Comparison of ENCODE assay signal across 8 mouse cellular contexts in the genomic region with DNA sequence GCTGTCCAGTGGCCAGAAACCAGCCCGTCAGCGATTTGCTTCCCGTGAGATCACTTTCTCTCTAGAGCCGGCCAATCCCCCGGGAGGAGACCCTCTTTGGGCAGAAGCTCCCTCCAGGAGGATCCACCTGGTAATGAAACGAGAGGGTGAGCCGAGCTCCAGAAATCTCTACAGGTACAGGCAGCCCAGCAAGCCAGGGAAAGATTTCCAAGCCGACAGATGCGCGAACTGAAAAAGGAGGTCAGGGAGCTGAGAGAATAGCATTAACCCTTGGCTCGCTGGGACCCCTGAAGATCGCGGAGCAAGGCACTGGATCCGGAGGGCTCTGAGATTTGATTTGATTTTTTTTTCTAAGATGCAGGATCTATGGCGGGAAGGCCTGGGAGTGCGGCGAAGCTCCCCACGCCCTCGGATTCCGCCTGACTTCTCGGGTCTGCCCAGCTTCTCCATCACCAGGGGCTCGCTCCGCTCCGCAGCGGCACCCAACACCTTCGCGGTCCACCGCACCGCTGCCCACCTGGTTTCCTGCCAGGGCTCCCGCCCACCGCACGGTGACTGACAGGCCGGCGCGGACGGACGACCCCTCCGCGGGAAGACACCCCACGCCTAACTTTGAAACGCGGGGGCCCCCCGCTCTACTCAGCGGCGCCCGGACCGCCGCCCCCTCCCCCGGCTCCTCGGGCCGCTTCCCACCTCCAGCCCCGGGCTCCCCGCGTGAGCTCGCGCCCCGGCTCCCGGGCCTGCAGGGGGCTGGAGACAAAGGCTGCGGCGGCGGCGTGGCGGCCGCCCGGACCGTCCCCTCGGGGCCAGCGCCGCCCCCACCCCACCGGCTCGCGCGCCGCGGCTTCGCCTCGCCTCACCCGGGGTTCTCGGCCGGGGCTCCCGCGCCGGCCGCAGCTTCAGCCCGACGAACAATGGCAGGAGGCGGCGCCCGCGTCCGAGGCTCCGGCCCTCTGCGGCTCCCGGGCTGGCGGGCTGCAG. TPM values are rescaled to one million over a fixed set of nuclear protein-coding genes. Genes with fewer than 3 reads are reported as not detected.
DNase-seq lines count a peak whose midpoint lies in the region; ATAC-seq and TF ChIP-seq lines count a peak whose summit lies in the region.

No protein-coding gene starts in this region.

- H3K4me3 ChIP-seq in forebrain, embryonic 13.5 days, result peak overlapping the region; percentile 97
- peak overlapping the region; percentile 96 for H3K4me3 ChIP-seq in hindbrain, embryonic 13.5 days
- peak overlapping the region; percentile 86 for H3K4me3 ChIP-seq in limb, embryonic 11.5 days (ENCODE audit: low read depth, low read length)
- H3K4me3 ChIP-seq in midbrain, embryonic 15.5 days, result peak overlapping the region; percentile 84
- H3K4me3 ChIP-seq in stomach, postnatal 0 days (ENCODE audit: low read depth, low read length), result peak overlapping the region; percentile 79

- H3K4me2 ChIP-seq in forebrain, embryonic 13.5 days, result peak overlapping the region; percentile 83
- H3K4me2 ChIP-seq in hindbrain, embryonic 13.5 days, result peak overlapping the region; percentile 83
- H3K4me2 ChIP-seq in limb, embryonic 11.5 days (ENCODE audit: low read depth, severe bottlenecking), result peak overlapping the region; percentile 84
- H3K4me2 ChIP-seq in midbrain, embryonic 15.5 days, result peak overlapping the region; percentile 74
- peak overlapping the region; percentile 100 for H3K4me2 ChIP-seq in stomach, postnatal 0 days (replicated peaks; ENCODE audit: low read depth)

- H3K27me3 ChIP-seq in forebrain, embryonic 13.5 days, result peaks cover 25% of the 10 kb centered on the region
- H3K27me3 ChIP-seq in hindbrain, embryonic 13.5 days, result no peaks in the 10 kb centered on the region
- no peaks in the 10 kb centered on the region for H3K27me3 ChIP-seq in limb, embryonic 11.5 days (ENCODE audit: control insufficient read depth, insufficient read depth, low read length)
- no peaks in the 10 kb centered on the region for H3K27me3 ChIP-seq in midbrain, embryonic 15.5 days (replicated peaks)
- H3K27me3 ChIP-seq in stomach, postnatal 0 days (ENCODE audit: control insufficient read depth, insufficient read depth, low read length), result no peaks in the 10 kb centered on the region

- H3K9me3 ChIP-seq in forebrain, embryonic 13.5 days (replicated peaks), result no peaks in the 10 kb centered on the region
- H3K9me3 ChIP-seq in hindbrain, embryonic 13.5 days, result no peaks in the 10 kb centered on the region
- H3K9me3 ChIP-seq in limb, embryonic 11.5 days (ENCODE audit: control insufficient read depth, low read length), result no peaks in the 10 kb centered on the region
- no peaks in the 10 kb centered on the region for H3K9me3 ChIP-seq in midbrain, embryonic 15.5 days
- H3K9me3 ChIP-seq in stomach, postnatal 0 days (ENCODE audit: control insufficient read depth, low read length), result no peaks in the 10 kb centered on the region

- TF ChIP-seq POLR2A in brain, embryonic 14.5 days (IDR thresholded peaks at IDR 0.05; ENCODE audit: borderline replicate concordance, extremely low read depth, insufficient read depth, insufficient read length, poor library complexity, severe bottlenecking), result no peak

- under 1% methylated on average over 82 of the region's 95 CpGs for WGBS in forebrain, embryonic 13.5 days
- under 1% methylated on average over 93 of the region's 95 CpGs for WGBS in hindbrain, embryonic 13.5 days
- under 1% methylated on average over 51 of the region's 95 CpGs for WGBS in limb, embryonic 11.5 days
- under 1% methylated on average over 85 of the region's 95 CpGs for WGBS in midbrain, embryonic 15.5 days
- WGBS in stomach, postnatal 0 days, result 1% methylated on average over 72 of the region's 95 CpGs

- no peak for TF ChIP-seq EP300 in stomach, postnatal 0 days (optimal IDR thresholded peaks at IDR 0.05)

- DNase-seq in heart, adult 11 months, result peak; percentile 95
- DNase-seq in heart, adult 8-10 months (ENCODE audit: low spot score), result no peak
- DNase-seq in brain, embryonic 14.5 days (ENCODE audit: low read depth), result peak; percentile 80
- DNase-seq in limb, embryonic 11.5 days (ENCODE audit: low spot score), result peak; percentile 72
- peak; percentile 45 for DNase-seq in stomach, postnatal 0 days (ENCODE audit: low spot score)

- TF ChIP-seq CTCF in brain, embryonic 14.5 days (IDR thresholded peaks at IDR 0.05; ENCODE audit: borderline replicate concordance, extremely low read depth, insufficient read depth, insufficient read length), result no peak
- TF ChIP-seq CTCF in stomach, postnatal 0 days (IDR thresholded peaks at IDR 0.05; ENCODE audit: low read depth), result no peak

- ATAC-seq in forebrain, embryonic 13.5 days, result peak; percentile 15
- ATAC-seq in hindbrain, embryonic 13.5 days (ENCODE audit: low FRiP score), result peak; percentile 67
- ATAC-seq in limb, embryonic 11.5 days (ENCODE audit: insufficient number of reproducible peaks, low FRiP score, low TSS enrichment, low read depth), result peak; percentile 59; the same call in 1 of the 2 replicates
- ATAC-seq in midbrain, embryonic 15.5 days (replicated peaks), result peak; percentile 69
- peak; percentile 54 for ATAC-seq in stomach, postnatal 0 days (ENCODE audit: low FRiP score, low TSS enrichment)

- peak overlapping the region; percentile 96 for H3K27ac ChIP-seq in forebrain, embryonic 13.5 days
- peak overlapping the region; percentile 99 for H3K27ac ChIP-seq in hindbrain, embryonic 13.5 days
- peak overlapping the region; percentile 91 for H3K27ac ChIP-seq in limb, embryonic 11.5 days (replicated peaks; ENCODE audit: low read depth, low read length)
- H3K27ac ChIP-seq in midbrain, embryonic 15.5 days, result peak overlapping the region; percentile 99
- peak overlapping the region; percentile 81 for H3K27ac ChIP-seq in stomach, postnatal 0 days (replicated peaks)

- H3K9ac ChIP-seq in forebrain, embryonic 13.5 days, result peak overlapping the region; percentile 95
- peak overlapping the region; percentile 99 for H3K9ac ChIP-seq in hindbrain, embryonic 13.5 days
- peak overlapping the region; percentile 95 for H3K9ac ChIP-seq in limb, embryonic 11.5 days (ENCODE audit: low read length)
- peak overlapping the region; percentile 89 for H3K9ac ChIP-seq in midbrain, embryonic 15.5 days
- peak overlapping the region; percentile 91 for H3K9ac ChIP-seq in stomach, postnatal 0 days (ENCODE audit: low read length)

- H3K4me1 ChIP-seq in forebrain, embryonic 13.5 days, result peaks cover 34% of the 10 kb centered on the region
- peaks cover 57% of the 10 kb centered on the region for H3K4me1 ChIP-seq in hindbrain, embryonic 13.5 days (replicated peaks)
- H3K4me1 ChIP-seq in limb, embryonic 11.5 days (ENCODE audit: control insufficient read depth, insufficient read depth, low read length), result peaks cover 7% of the 10 kb centered on the region
- peaks cover 40% of the 10 kb centered on the region for H3K4me1 ChIP-seq in midbrain, embryonic 15.5 days
- no peaks in the 10 kb centered on the region for H3K4me1 ChIP-seq in stomach, postnatal 0 days (replicated peaks; ENCODE audit: control insufficient read depth, insufficient read depth)

- no peaks in the 10 kb centered on the region for H3K36me3 ChIP-seq in forebrain, embryonic 13.5 days (ENCODE audit: poor library complexity, severe bottlenecking)
- H3K36me3 ChIP-seq in hindbrain, embryonic 13.5 days, result no peaks in the 10 kb centered on the region
- H3K36me3 ChIP-seq in limb, embryonic 11.5 days (ENCODE audit: control insufficient read depth, insufficient read depth, low read length), result no peaks in the 10 kb centered on the region
- H3K36me3 ChIP-seq in midbrain, embryonic 15.5 days (replicated peaks), result no peaks in the 10 kb centered on the region
- H3K36me3 ChIP-seq in stomach, postnatal 0 days (ENCODE audit: control insufficient read depth, insufficient read depth, low read length), result no peaks in the 10 kb centered on the region

RNA-seq across cellular contexts. Expression of gene Gm10300, which starts 26.2 kb away (rescaled TPM):
- total RNA-seq in heart, adult 8-10 months (2022), result under 1 TPM in 3 of 4 experiments, not detected in 1; 0.12 to 0.29 (median 0.13) TPM
- not detected in 2 replicates for polyA plus RNA-seq in brain, embryonic 14.5 days (2012; rRNA removed)
- polyA plus RNA-seq in forebrain, embryonic 13.5 days (2015; fragmentation: Nextera tagmentation; extraction: Ambion mirVana), result not detected in 2 replicates
- polyA plus RNA-seq in hindbrain, embryonic 13.5 days (2015; fragmentation: Nextera tagmentation; extraction: Ambion mirVana), result not detected in 2 replicates
- not detected in 2 replicates for polyA plus RNA-seq in limb, embryonic 11.5 days (2014; fragmentation: Nextera tagmentation; extraction: Ambion mirVana)
- polyA plus RNA-seq in midbrain, embryonic 15.5 days (2015; fragmentation: Nextera tagmentation; extraction: Ambion mirVana), result 0.08 TPM in 1 of 2 replicates, not detected in the other
- 0.12 TPM in 1 of 2 replicates, not detected in the other for polyA plus RNA-seq in stomach, postnatal 0 days (2015; fragmentation: Nextera tagmentation; extraction: Ambion mirVana)

RNA-seq across cellular contexts. Expression of gene Epb41, which starts 26.8 kb away (rescaled TPM):
- 100 to 1,000 TPM; 117 to 139 (median 131) TPM for total RNA-seq in heart, adult 8-10 months (2022)
- 86.3 and 111 TPM in 2 replicates for polyA plus RNA-seq in brain, embryonic 14.5 days (2012; rRNA removed)
- polyA plus RNA-seq in forebrain, embryonic 13.5 days (2015; fragmentation: Nextera tagmentation; extraction: Ambion mirVana), result 75.0 and 84.1 TPM in 2 replicates
- 94.7 and 95.1 TPM in 2 replicates for polyA plus RNA-seq in hindbrain, embryonic 13.5 days (2015; fragmentation: Nextera tagmentation; extraction: Ambion mirVana)
- polyA plus RNA-seq in limb, embryonic 11.5 days (2014; fragmentation: Nextera tagmentation; extraction: Ambion mirVana), result 107 and 120 TPM in 2 replicates
- polyA plus RNA-seq in midbrain, embryonic 15.5 days (2015; fragmentation: Nextera tagmentation; extraction: Ambion mirVana), result 74.4 and 80.1 TPM in 2 replicates
- polyA plus RNA-seq in stomach, postnatal 0 days (2015; fragmentation: Nextera tagmentation; extraction: Ambion mirVana), result 24.3 and 26.7 TPM in 2 replicates

Comparison
In these comparisons a context has a peak if more than half of its experiments do, and no peak if none do; other contexts are left out.
1. ATAC-seq: peak in every context shown above with its lines; median percentile 69 in midbrain, embryonic 15.5 days; 67 in hindbrain, embryonic 13.5 days; 59 in limb, embryonic 11.5 days; 54 in stomach, postnatal 0 days; 15 in forebrain, embryonic 13.5 days.